Mouse (Mus musculus) frontal cortex, postnatal 25 days (tissue): ENCODE data around the gene AC153137.1.
"Not testable (repeated sequence)": the region's sequence is repeated elsewhere in the genome, so short reads cannot be mapped to it uniquely, and the experiment has no call there.

Source experiments
- DNase-seq, 2 experiments: peaks; one replicate each; pipeline ENCODE4 v3.0.0; 2022; ENCODE audit warnings: low spot score in 2 of 2

The AC153137.1 gene

GRCm38 (mm10) chr1:30977868-30978267 is at the start of gene AC153137.1:
Gene AC153137.1 (minus strand): TSS chr1:30977968.
- not testable (repeated sequence) for DNase-seq

GRCm38 (mm10) chr1:31023173-31023572 is 45.4 kb upstream of the AC153137.1 start:
- DNase-seq: no peak

- no peak for DNase-seq
These were observed 41.5 kb upstream of the AC153137.1 start for GRCm38 (mm10) chr1:31019283-31019682.

GRCm38 (mm10) chr1:31017377-31017776 is 39.6 kb upstream of the AC153137.1 start:
- no peak for DNase-seq

- DNase-seq: no peak
These were observed 38.3 kb upstream of the AC153137.1 start for GRCm38 (mm10) chr1:31016068-31016467.

GRCm38 (mm10) chr1:31015261-31015660 is 37.5 kb upstream of the AC153137.1 start:
- DNase-seq: no peak

- not testable (repeated sequence) for DNase-seq
These were observed 529 bp downstream of the AC153137.1 start for GRCm38 (mm10) chr1:30977239-30977638.

GRCm38 (mm10) chr1:30951795-30952194 is 26.0 kb downstream of the AC153137.1 start:
- DNase-seq: no peak

GRCm38 (mm10) chr1:30950456-30950835 is 27.3 kb downstream of the AC153137.1 start:
- no peak for DNase-seq

- DNase-seq: peak; percentile 92 to 95
These were observed 27.9 kb downstream of the AC153137.1 start for GRCm38 (mm10) chr1:30949710-30950455.

- peak; percentile 25 to 38 for DNase-seq
These were observed 28.7 kb downstream of the AC153137.1 start for GRCm38 (mm10) chr1:30948950-30949639.

- no peak for DNase-seq
These were observed 29.3 kb downstream of the AC153137.1 start for GRCm38 (mm10) chr1:30948361-30948949.

- DNase-seq: no peak
These were observed 32.6 kb downstream of the AC153137.1 start for GRCm38 (mm10) chr1:30945136-30945535.

GRCm38 (mm10) chr1:30940571-30940970 is 37.2 kb downstream of the AC153137.1 start:
- DNase-seq: no peak

GRCm38 (mm10) chr1:30938392-30938791 is 39.4 kb downstream of the AC153137.1 start:
- no peak for DNase-seq

GRCm38 (mm10) chr1:30937396-30937965 is 40.3 kb downstream of the AC153137.1 start:
- no peak for DNase-seq

GRCm38 (mm10) chr1:30936488-30936887 is 41.3 kb downstream of the AC153137.1 start:
- no peak for DNase-seq

- no peak for DNase-seq
These were observed 46.9 kb downstream of the AC153137.1 start for GRCm38 (mm10) chr1:30930823-30931222.

- no peak for DNase-seq
These were observed 47.6 kb downstream of the AC153137.1 start for GRCm38 (mm10) chr1:30930194-30930593.
